Mouse (Mus musculus) intestine, postnatal 0 days (tissue): ENCODE measurements at regions not wholly inside any gene's neighbourhood (a gene's known extent, or its start where the extent isn't known, plus 50 kb on each side); places are given as distances from the start of the nearest gene placed in this dataset.

Experiments used
- ATAC-seq: fragments of 200-750 bp; cut with Nextera tagmentation; 2 replicates; pipeline ENCODE4 v1.8.0; 2017; ENCODE audit warnings: mild to moderate bottlenecking, moderate TSS enrichment, moderate library complexity
- H3K27ac ChIP-seq: fragments of 300-500 bp; sonication (generic); 2 replicates; pipeline ENCODE4 v1.5.1; 2014; ENCODE audit warnings: mild to moderate bottlenecking, low read depth, low read length, moderate library complexity
- H3K27me3 ChIP-seq: fragments of 300-500 bp; sonication (generic); replicated peaks from 2 replicates; pipeline ENCODE4 v1.6.1; 2014; ENCODE audit warnings: low read length, mixed read lengths; ENCODE audit not compliant: control insufficient read depth, insufficient read depth
- H3K36me3 ChIP-seq: fragments of 300-500 bp; sonication (generic); 2 replicates; pipeline ENCODE4 v1.6.1; 2014; ENCODE audit warnings: mild to moderate bottlenecking, moderate library complexity; ENCODE audit not compliant: control insufficient read depth, insufficient read depth
- H3K4me1 ChIP-seq: fragments of 300-500 bp; sonication (generic); replicated peaks from 2 replicates; pipeline ENCODE4 v1.6.1; 2014; ENCODE audit warnings: antibody characterized with exemption, low read length, mixed read lengths; ENCODE audit not compliant: control insufficient read depth, insufficient read depth
- H3K4me2 ChIP-seq: fragments of 300-500 bp; sonication (generic); replicated peaks from 2 replicates; pipeline ENCODE4 v1.6.1; 2014; ENCODE audit warnings: low read depth, mild to moderate bottlenecking, moderate library complexity
- H3K4me3 ChIP-seq: fragments of 300-500 bp; sonication (generic); 2 replicates; pipeline ENCODE4 v1.5.1; 2014; ENCODE audit warnings: low read depth, low read length
- H3K9ac ChIP-seq: fragments of 300-500 bp; sonication (generic); 2 replicates; pipeline ENCODE4 v1.6.1; 2014; ENCODE audit warnings: mild to moderate bottlenecking, low read depth, low read length
- H3K9me3 ChIP-seq: fragments of 300-500 bp; sonication (generic); 2 replicates; pipeline ENCODE4 v1.6.1; 2016; ENCODE audit warnings: mixed run types; ENCODE audit not compliant: control insufficient read depth
- CTCF ChIP-seq: sonication (generic); IDR thresholded peaks from 2 replicates; pipeline ENCODE4 v1.5.1; 2016; ENCODE audit warnings: low read depth, mild to moderate bottlenecking, control low read depth, antibody characterized with exemption, moderate library complexity
- WGBS: fragments of 180-500 bp; shearing (Covaris S2); extraction: QIAGEN DNeasy Blood & Tissue Kit; methylation state at CpG from one replicate; pipeline ENCODE4 v1.1.7; 2014; 5-methylcytosine and 5-hydroxymethylcytosine counted together

DNA sequence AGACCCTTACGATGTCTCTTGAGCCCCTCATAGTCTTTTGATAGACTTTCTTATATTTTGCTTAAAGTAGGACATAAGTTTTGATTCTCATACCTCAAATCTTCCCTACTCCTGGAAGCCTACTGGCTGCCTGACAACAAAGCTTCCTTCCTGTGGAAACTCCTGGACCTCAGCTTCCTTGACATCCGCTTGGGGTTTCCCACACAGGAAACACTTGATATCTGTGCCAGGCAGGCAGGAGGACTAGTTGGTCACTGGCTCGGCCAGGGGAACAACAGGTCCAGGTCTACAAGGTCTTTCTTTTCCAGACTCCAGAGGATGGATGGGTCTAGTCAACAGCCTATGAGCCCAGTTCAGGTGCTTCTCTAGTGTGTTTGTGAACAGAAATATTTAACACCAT lies 142.8 kb downstream of the Arrdc4 start:
- ATAC-seq, result no peak
- H3K4me3 ChIP-seq, result no peak overlapping the region
- H3K36me3 ChIP-seq, result no peaks in the 10 kb centered on the region
- no peak for TF ChIP-seq CTCF
- H3K4me2 ChIP-seq, result no peak overlapping the region
- no peaks in the 10 kb centered on the region for H3K27me3 ChIP-seq
- WGBS, result 91% methylated on average over 3 of the region's 3 CpGs
- no peak overlapping the region for H3K9ac ChIP-seq
- no peaks in the 10 kb centered on the region for H3K9me3 ChIP-seq
- no peaks in the 10 kb centered on the region for H3K4me1 ChIP-seq
- H3K27ac ChIP-seq, result no peak overlapping the region

DNA sequence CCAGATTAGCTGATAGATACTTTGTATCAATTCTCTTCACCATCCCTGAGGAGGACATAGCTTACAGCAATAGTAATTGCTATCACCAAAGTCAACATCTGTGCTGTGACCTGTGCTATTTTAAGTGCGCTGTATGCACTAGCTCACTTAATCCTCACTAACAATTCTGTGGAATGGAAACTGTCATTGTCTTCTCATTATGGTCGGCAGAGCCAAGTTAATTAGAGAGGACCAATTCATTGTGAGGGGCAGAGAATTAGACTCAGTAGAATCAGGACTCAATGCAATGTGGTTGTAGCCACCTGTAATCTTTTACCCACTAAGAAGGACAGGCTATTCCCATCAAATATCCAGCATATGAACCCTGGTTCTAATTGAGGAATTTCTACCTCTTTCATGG lies 145.3 kb downstream of the Arrdc4 start:
- H3K4me1 ChIP-seq, result no peaks in the 10 kb centered on the region
- no peak overlapping the region for H3K4me2 ChIP-seq
- H3K36me3 ChIP-seq, result no peaks in the 10 kb centered on the region
- H3K4me3 ChIP-seq, result no peak overlapping the region
- H3K9me3 ChIP-seq, result no peaks in the 10 kb centered on the region
- TF ChIP-seq CTCF, result no peak
- no peak overlapping the region for H3K9ac ChIP-seq
- H3K27me3 ChIP-seq, result no peaks in the 10 kb centered on the region
- H3K27ac ChIP-seq, result no peak overlapping the region
- ATAC-seq, result no peak
- WGBS, result 63% methylated on average over 2 of the region's 2 CpGs

DNA sequence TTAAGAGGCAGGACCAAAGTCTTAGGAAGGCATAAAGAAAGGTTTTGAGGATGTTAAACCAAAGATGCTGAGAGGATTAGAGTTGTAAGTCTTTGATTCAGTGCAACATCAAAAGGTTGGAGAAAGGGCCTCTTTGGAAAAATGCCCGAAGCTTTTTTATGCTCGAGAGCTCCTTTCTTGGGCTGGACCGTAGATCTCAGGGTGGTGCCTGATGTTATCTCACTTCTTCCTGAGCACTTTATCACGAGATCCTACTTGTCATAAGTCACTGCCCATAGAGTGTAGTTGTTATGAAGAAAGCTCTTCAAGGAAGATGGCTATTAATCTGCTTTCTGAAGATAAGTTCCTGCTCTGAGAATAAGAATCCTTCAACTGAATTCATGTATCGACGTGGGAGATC lies 147.0 kb downstream of the Arrdc4 start:
- H3K4me1 ChIP-seq, result no peaks in the 10 kb centered on the region
- no peaks in the 10 kb centered on the region for H3K36me3 ChIP-seq
- no peaks in the 10 kb centered on the region for H3K9me3 ChIP-seq
- H3K4me3 ChIP-seq, result no peak overlapping the region
- H3K9ac ChIP-seq, result no peak overlapping the region
- TF ChIP-seq CTCF, result no peak
- no peak overlapping the region for H3K4me2 ChIP-seq
- H3K27me3 ChIP-seq, result no peaks in the 10 kb centered on the region
- 68% methylated on average over 6 of the region's 6 CpGs for WGBS
- no peak for ATAC-seq
- H3K27ac ChIP-seq, result no peak overlapping the region

DNA sequence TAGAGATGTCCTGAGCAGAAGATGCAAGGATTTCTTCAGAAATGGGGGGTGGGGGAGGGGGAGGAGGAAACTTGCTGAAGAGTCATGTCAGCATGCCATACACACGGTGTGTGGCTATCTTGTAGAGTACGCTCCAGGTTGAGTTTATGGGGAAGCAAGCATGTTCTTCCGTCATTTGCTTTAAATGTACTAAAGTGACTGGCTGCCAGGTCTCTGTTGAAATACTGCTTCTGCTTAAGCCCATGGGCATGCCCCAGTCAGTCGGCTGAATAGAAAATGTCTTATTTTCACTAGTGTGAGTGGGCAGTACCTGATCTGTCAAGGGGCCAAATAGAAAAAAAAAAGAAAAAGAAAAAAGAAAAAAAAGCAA lies 155.0 kb downstream of the Arrdc4 start:
- H3K4me3 ChIP-seq, result no peak overlapping the region
- no peak for TF ChIP-seq CTCF
- no peaks in the 10 kb centered on the region for H3K4me1 ChIP-seq
- H3K27ac ChIP-seq, result no peak overlapping the region
- no peak for ATAC-seq
- WGBS, result 63% methylated on average over 4 of the region's 4 CpGs
- no peak overlapping the region for H3K4me2 ChIP-seq
- H3K27me3 ChIP-seq, result no peaks in the 10 kb centered on the region
- no peak overlapping the region for H3K9ac ChIP-seq
- H3K36me3 ChIP-seq, result no peaks in the 10 kb centered on the region
- H3K9me3 ChIP-seq, result no peaks in the 10 kb centered on the region

DNA sequence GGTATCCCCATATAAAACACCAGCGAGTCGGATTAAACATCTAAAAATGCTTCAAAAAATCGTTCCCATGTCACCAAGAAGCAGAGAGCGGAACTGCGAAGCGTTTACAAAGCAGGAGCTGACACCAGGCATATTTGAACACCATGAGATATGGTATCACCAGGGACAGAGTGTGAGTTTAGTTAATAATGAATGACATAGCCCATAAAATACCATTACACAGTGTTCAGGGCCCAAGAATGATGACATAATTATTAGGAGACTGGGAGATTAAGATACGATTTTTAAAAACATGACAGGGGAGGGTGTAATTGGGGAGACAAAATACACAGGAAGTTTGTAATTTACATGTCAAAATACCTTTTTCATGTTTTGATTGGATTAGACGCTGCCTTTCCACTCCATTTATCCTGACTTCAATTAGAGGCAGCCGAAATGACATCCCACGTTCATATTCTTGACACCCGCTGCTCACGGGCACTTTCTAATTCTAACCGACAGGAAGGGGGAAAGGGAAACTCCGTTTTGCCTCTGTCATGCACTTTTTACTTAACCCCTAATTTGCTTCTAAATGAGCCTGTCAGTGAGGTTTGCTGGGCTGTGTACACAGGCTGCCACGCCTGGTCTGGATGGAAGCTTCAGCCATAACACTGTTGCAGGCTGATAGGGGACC lies 155.6 kb downstream of the Arrdc4 start:
- Histone ChIP-seq H3K36me3 (no peaks in the 10 kb centered on the region), H3K4me3 (no peak overlapping the region), H3K27me3 (no peaks in the 10 kb centered on the region), H3K9me3 (no peaks in the 10 kb centered on the region), H3K27ac (no peak overlapping the region), H3K4me2 (no peak overlapping the region), H3K9ac (no peak overlapping the region), H3K4me1 (no peaks in the 10 kb centered on the region)
- ATAC-seq, result no peak
- TF ChIP-seq CTCF, result no peak
- WGBS, result 36% methylated on average over 15 of the region's 15 CpGs

DNA sequence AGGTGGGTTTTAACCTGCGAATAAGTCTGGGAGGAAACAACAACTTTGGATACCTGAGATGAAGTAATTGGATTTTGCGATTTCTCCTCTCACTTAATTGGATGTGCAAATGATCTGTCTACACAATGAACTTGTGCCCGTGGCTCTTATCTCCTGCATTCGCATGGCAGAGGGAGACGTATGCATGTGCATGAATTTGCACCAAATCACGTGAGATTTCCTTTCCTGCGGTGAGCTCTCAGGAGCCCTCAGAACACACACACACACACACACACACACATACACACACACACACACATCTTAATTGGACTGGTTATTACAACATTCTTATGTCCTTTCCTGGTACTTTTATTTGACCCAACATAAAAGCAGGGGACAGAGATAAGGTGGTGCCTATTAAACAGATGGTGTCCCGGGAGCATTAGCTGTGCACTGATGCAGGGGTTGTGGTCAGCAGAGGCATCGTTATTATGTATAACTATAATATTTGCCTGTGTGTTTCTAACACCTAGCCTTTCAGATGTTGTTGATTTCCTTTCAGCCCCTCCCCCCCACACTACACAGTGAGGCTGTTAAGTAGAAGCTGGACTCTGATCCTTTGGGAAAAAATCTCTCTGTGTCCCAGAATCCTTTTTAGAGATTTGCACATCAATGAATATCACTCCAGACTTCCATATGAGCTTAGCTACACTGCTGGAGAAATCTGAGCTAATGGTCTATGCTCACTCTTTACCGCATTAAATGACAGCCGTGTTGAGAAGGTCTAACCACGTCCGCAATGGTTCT lies 166.3 kb downstream of the Arrdc4 start:
- Histone ChIP-seq H3K9ac (no peak overlapping the region), H3K27me3 (peaks cover 17% of the 10 kb centered on the region; the same call in 1 of the 2 replicates), H3K27ac (no peak overlapping the region), H3K4me3 (no peak overlapping the region), H3K4me2 (no peak overlapping the region), H3K4me1 (no peaks in the 10 kb centered on the region), H3K36me3 (no peaks in the 10 kb centered on the region), H3K9me3 (no peaks in the 10 kb centered on the region)
- no peak for TF ChIP-seq CTCF
- no peak for ATAC-seq
- WGBS, result 81% methylated on average over 13 of the region's 13 CpGs
